Mouse (Mus musculus): Measurements from ENCODE around the gene Immt. TPM values are rescaled to one million over a fixed set of nuclear protein-coding genes. Genes with fewer than 3 reads are reported as not detected.
A peak's percentile ranks its signal among the peaks of the same experiment; 100 is the strongest.

Gene Immt
- total RNA-seq (2021), result 100 to 1,000 TPM; 133 to 134 TPM

DNA sequence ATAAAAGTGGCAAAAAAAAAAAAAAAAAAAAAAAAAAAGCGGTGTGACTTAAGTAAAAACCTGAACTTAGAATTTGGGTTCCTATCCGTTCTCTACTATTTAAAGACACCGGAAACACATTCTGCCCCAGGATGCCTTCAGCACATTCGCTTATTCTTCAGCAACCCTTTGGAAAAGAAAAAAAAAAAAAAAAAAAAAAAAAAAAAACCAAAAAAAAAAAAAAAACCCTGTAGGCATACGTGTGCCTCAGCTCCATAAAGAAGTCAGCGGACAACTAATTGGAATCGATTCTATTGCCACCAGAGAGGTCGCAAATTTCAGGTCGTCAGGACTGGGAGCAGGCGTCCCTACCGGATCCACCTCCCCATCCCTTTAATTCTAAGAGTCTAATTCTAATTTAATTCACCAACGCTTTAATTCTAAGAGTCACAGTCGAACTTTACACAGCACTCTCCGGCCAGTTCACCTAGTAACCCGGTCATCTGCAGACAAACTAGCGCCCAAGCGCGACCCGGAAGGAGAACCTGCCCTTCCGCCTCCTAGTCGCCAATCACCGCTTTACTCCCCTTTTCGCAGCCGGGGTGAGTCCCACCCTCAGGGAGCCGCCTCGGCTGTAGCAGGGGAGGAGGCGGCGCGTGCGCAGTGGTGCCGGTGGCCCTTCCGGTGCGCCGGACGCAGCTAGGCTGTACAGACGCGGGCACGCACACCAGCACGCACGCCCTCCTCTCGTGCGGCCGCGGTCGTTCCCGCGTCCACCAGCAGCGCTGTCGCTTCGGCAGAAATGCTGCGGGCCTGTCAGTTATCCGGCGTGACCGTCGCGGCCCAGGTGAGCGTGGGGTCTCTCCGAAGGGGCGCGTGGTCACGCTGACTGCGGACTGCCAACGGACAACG lies at the start of gene Immt:
Immt (plus strand) TSS at position 642 of the 891 bp plus-strand sequence.
- intact Hi-C loops (cut with DNase I), result no loop called here
- DNase-seq, result peak; percentile 99

DNA sequence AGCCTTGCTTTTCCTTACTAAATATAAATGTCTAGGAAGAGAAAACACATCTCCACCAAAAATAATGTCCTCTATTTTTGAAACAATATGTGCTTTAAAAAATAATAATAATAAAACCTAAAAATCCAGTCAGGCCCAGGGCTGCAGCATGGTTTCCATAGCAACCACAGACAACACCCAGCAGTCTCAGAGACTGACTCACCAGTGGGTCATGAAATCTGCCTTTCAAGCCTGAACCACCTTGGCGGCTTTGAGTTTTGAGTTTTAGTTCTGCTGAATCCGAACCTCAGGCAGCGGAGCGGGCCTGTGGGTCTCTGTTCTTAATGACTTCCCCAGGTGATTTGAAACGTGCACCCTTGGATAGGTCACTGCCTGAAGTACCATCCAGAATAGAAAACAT lies 48.0 kb upstream of the Immt start:
- intact Hi-C loops (cut with DNase I), result no loop called here
- no peak for DNase-seq

DNA sequence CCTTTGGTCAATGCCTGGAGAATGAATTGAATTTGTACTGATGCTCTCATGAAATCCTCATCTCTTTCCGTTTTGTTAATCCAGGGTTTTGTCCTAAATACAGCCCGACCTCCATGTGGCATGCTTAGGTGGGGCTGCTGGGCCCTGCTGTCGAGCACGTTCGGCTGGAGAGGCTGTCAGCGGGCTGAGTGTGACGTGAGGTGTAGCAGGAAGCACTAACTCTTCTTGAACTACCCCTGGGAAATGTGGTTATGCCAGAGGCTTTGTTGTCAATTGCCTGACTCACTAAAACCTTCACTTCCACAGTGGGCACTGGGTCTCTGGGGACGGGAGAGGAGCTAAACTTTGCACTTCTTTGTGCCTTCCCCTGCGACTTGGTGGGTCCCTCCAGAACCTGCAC lies 42.8 kb upstream of the Immt start:
- no peak for DNase-seq
- intact Hi-C loops (cut with DNase I), result no loop called here

DNA sequence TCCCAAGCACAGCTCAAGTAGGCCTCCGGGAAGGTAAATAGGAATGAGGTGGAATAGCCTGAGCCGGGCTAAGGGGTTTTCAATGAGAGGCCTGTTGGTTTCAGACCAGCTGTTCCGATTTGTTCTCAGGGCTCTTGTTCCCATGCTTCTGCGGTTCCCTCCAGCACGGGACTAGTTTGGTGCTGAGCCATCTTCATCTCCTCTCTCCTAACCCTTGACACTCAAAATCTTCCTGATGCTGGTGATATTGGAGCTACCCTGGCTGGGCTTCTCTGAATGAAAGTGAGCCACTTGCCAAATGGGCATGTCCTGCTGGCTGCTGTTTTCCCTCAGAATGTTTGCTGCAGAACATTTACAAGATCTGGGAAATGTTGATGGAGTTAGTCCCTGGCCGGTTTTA lies 39.4 kb upstream of the Immt start:
- DNase-seq, result no peak
- intact Hi-C loops (cut with DNase I), result no loop called here

DNA sequence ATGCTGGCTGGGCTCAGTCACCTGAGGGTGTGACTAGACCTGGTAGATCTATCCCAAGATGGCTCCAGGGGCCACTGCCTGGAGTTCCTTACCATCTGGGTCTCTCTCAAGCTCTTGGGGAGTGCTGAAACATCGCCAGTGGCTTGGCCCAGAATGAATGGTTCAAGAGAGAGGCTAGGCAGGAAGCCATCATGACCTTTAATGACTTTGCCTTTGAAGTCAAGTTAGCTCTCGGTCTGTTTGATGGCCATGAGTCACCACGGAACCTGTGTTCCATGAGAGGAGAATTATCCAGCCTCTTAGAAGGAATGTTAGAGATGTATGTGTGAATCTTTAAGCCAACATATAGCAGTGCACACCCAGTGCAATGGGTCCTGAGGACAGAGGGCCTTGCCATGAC lies 31.7 kb upstream of the Immt start:
- intact Hi-C loops (cut with DNase I), result no loop called here
- DNase-seq, result no peak

DNA sequence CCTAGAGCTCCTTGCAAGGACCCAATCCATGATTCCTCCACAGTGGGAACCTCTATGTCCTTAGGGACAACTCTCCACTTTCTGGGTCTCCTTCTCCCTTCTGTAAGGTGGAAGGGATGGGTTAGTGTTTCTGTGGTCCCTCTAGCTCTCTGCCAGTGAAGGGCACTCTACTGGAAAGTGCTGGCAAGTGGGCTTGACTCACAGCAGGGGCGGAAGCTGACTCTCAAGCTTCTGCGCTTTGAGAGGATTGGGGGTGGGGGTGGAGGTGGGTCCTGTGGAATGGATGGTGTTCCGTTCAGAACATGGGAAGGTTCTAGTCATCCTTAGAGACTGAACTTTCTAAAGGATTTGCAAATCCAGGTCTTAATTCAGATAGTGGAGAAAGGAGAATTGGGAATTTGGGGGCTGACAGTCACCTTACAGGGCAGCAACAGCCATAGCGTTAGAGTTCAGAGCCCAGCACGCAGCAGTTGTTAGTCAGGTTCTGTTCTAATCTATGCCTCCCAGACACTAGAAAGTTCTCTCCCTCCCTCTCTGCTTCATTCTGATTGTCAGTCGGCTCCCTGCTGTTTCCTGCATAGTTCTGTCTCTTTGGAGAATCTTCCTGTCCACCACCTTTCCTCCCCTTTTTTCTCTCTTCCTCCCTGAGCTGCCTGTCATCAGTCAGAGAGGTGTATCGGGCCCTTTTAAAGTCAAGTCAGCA lies 30.0 kb upstream of the Immt start:
- intact Hi-C loops (cut with DNase I), result loop anchor here (10.0 kb wide), 1 partner anchor 176 kb away; no protein-coding TSS in a partner anchor
- peak; percentile 25 for DNase-seq

DNA sequence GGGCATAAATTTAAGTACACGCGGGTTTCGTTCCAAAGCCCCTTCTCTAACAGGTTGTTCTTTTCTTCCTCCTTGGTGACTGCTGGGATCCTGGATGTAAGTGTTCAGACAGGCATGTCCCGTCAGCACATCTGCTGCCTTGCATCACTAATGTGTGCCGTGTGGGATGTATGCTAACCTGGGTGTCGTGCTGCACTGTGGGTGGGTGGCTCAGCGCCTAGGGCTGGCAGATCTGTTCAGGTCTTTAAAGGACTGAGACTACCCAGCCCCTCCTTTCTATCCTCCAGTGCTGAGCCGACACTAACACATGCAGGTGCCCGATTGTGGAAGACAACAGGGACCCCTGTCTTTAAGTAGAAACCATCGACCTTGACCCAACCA lies 29.4 kb upstream of the Immt start:
- intact Hi-C loops (cut with DNase I), result loop anchor here (10.0 kb wide), 1 partner anchor 177 kb away; no protein-coding TSS in a partner anchor
- peak; percentile 49 for DNase-seq

DNA sequence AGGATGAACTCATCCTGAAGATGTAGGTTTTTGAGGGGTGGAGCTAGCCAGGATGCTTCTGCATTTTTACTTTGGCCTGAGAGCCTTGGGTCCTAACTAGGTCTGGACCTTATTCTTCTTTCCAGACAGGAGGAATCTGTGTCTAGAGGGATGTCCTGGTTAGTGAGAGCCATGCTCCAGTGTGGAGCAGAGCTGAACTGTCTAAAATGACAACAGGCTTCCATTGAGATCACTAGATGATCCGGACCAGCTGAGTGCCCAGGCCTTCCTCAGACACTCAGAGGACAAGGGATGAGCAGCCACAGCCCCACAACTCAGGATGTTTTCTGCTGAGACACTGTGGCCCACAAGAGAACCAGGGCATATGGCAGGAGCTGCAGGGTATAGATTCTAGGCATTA lies 27.5 kb upstream of the Immt start:
- no peak for DNase-seq
- intact Hi-C loops (cut with DNase I), result loop anchor here (10.0 kb wide), 1 partner anchor 179 kb away; no protein-coding TSS in a partner anchor

DNA sequence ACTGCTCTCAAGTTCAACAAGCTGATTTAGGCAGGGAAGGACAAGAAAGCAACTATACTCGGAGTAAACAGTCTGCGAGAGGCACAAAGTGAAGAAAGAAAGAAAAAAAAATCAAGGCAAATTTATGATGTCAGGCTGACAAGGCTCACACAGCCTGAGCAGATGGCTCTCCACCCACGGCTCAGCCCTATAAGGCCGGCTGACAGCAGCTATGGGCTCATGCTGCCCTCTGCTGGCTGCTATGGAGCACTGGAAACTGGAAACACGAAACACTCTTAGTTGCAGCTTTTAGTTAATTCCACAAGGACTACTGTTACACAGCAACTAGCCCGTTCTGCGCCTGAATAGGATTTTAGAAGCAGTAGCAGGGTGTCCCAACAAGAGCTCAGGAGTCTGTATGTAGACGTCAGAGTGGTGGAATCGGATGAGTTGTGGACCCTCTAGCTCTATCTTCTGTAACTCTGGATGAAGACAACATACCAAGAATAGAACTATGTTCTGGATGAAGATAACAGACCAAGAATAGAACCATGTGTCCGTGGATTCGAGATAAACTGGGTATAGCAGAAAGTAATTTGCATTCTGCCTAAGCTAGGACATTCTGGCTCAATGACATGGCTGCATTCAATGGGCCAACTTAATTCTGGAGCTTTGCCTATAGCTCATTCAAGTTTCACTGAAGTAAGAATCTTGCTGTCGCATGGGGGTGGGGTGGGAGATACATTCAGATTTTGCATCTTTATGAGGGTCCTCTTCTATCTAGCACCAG lies 26.9 kb upstream of the Immt start:
- intact Hi-C loops (cut with DNase I), result loop anchor here (10.0 kb wide), 1 partner anchor 179 kb away; no protein-coding TSS in a partner anchor
- DNase-seq, result peak; percentile 74

DNA sequence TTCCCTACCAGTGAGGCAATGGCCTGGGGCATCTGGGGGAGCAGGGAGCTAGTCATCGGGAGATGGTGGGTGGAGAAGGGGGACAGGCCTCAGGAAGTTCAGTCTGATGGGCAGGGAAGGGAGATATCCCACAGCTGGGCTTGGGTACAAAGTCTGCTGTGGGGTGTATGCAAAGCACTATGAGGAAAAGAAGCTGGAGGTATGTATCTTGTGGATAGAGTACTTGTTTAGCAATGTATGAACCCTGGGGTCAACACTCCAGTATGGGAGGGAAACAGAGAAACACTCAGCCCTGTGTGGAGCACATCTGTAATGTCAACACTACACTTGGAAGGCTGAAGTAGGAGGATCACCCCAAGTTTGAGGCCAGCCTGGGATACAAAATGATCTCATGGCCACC lies 24.4 kb upstream of the Immt start:
- intact Hi-C loops (cut with DNase I), result loop anchor here (10.0 kb wide), 1 partner anchor 182 kb away; no protein-coding TSS in a partner anchor

DNA sequence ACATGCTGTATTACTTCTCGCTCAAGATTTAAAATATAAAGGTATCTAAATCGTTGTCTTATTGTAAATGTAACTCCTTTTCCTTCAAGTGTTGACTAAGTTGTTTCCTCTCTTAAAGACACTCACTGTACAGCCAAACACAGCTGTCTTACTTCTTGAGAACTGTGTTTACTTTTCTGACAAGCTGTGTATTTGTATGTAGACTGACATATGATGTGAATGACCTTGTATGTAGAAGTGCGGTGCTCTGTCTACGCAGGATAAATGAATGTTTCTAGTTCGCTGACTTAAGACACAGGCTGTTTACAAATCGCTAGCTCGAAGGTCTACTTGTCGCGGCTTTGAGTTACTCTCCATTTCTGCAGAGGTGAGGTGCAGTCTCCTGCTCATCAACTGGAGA lies 21.2 kb upstream of the Immt start:
- DNase-seq, result no peak
- intact Hi-C loops (cut with DNase I), result loop anchor here (10.0 kb wide), 1 partner anchor 185 kb away; no protein-coding TSS in a partner anchor

More for the DNA sequence above, 24.4 kb upstream of the Immt start:
- DNase-seq, result no peak

DNA sequence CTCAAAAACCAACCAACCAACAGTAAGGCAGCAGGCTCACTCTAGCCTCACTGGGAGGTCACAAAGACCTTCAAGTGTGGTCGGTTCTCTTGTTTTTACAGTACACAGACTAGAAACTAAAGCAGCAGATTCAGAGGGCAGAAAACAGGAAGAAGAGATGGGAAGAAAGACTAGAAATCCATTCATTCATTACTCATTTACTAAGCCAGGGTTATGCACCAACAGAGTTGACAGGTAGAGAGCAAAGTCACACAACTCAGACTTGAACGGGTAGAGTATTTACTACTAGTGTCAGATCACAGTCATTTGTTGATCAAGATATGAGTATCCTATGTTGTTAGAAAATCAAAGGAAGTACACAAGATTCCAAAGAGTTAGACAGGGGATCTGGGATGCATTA lies 18.3 kb upstream of the Immt start:
- intact Hi-C loops (cut with DNase I), result no loop called here
- DNase-seq, result no peak

DNA sequence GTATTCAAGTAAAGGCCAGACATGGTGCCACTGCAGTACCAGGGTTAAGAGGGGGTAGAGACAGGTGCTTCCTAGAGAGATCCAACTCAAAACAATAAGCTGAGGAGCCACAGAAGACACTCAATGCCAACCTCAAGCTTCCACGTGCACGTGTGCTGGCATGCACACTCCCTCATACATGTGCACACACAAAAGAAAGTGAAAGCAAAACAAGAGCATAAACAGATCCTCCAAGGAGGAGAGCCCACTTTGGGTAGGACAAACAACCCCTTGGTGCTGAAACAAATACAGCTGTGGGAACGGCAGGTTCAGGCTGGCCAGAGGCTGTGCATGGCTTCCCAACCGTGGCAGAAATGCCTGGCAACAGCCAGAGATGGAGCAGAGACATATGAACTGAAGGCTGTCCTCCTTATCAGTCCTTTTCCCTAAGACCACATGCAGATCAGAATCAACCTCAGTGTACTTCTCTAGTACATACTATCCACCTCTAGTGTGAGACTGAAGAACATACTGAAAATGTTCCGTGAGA lies 11.3 kb upstream of the Immt start:
- intact Hi-C loops (cut with DNase I), result no loop called here
- no peak for DNase-seq

DNA sequence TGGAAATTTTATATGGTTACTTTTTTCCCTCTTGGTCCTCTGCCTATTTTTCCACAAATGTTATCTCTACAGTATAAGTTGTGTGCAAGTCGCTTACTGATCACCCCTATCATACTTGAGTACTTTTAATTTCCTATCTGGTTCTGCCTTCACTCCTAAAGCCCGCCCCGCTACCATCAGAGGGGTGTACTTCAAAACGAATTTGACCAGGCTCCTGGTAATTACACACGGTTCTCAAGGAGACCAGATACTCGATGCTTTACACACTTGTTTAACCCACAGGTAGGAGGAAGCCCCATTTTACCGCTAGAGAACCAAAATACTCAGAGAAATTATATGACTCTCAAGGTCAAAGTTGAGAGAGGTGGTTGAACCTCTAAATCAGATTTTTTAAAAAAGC lies 8.0 kb upstream of the Immt start:
- intact Hi-C loops (cut with DNase I), result no loop called here
- no peak for DNase-seq

DNA sequence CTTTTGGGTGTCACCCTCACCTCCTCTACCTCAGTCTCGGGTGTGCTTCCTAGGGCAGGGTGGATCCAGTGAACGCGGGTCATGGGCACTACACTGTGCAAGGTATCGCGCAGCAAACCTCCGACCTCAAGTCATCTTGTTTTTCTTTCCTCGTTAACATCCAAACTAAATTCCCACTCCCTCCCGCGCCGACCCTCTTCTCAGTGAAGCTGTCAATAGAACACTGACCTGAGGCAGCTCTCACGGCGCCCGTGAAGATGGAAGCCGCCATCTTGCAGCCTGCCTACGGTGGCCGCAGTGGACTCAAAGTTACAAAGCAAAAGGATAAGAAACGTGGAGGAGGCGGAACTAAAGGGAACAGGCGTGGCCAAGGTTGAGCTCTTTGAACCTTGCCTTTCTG lies 7.6 kb upstream of the Immt start:
- intact Hi-C loops (cut with DNase I), result no loop called here
- peak; percentile 83 for DNase-seq

DNA sequence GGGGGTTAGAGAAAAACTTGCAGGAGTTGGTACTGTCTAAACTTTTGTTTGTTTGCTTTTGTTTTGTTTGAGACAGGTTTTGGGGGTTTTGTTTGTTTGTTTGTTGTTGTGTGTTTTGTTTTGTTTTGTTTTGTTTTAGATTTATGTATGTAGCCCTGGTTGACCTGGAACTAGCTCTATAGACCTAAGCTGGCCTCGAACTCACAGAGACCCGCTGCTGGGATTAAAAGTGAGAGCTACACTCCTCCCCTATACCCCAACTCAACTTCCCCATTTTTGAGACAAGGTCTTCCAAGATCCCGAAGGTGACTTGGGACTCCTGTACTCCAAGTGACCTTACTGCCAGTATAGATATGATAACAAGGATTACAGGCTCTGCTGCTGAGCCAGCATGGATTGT lies 7.2 kb upstream of the Immt start:
- DNase-seq, result no peak
- intact Hi-C loops (cut with DNase I), result no loop called here

DNA sequence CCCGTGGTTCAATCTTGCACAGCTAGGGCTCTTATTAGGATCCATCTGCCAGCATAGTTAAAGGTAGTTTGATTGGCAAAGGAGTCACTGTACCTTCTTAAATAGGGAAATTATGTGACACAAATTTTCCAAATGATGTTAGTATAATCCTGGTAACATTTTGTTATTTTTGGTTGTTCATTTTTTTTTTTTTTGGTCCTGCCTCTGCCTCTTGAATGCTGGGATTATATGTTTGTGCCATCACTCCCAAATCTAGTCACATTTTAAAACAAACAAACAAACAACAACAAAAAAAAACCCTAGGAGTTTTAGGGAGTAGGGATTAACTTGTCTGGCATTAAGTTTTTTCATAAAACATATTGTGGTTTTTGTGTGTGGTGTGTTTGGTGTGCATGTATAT lies 4.3 kb upstream of the Immt start, which contains the start of gene Mrpl35:
Mrpl35 (minus strand) TSS at position 101 of the 400 bp plus-strand sequence.
- intact Hi-C loops (cut with DNase I), result no loop called here
- no peak for DNase-seq

DNA sequence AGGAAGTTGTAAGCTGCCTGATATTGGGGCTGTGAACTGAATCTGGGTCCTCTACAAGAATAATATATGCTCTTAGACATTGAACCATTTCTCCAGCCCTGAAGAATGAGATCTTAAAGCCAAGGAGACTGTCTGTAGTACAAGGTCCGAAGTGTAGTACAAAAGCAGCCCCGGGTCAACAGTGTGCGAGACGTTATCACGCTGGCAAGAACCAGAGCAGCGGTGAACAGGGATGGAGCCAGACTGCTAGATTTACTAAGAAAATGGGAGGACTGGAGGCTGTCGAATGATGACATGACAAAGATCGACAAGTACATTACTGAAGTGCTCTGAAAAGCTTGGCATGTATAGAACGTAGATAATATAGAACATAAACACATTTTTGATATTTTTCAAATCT lies 1.4 kb upstream of the Immt start:
- no peak for DNase-seq
- intact Hi-C loops (cut with DNase I), result no loop called here

DNA sequence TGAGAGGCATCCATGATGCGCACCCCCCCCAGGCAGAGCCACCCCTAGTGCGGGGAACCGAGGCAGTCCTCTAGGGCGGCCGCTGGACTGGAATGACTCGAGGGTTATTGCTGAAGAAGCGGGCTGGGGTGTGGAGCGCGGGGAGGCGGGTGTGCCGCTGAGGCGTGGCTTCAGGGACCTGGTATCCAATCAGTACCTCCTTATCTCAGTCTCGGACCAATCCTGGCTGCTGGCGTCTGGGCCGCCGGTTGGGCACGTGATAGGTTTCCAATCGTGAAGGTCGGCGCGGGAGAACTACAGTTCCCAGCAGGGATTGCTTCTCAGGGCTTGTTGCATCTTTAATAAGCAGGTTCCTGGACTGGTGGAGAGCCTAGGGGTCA lies 440 bp downstream of the Immt start:
- peak; percentile 96 for DNase-seq
- intact Hi-C loops (cut with DNase I), result no loop called here

DNA sequence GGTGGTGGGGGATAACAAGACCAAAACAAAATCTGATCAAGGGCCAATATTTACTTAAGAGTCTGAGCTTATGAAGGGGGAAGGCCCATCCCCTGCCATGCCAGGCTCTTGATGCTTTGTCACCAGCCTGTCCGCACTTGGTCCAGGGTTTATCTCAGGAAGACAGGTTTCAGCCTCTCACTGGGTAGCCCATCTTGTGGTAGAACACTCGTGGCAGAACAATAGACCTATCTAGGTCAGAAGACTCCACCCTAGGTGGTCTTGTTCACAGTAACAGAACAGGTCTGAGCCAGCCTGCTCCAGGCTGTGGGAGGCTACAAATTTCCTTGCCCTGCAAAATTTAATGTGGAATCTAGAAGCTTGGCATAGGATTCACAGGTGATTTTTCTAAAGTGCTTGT lies 5.7 kb downstream of the Immt start:
- no peak for DNase-seq
- intact Hi-C loops (cut with DNase I), result no loop called here

DNA sequence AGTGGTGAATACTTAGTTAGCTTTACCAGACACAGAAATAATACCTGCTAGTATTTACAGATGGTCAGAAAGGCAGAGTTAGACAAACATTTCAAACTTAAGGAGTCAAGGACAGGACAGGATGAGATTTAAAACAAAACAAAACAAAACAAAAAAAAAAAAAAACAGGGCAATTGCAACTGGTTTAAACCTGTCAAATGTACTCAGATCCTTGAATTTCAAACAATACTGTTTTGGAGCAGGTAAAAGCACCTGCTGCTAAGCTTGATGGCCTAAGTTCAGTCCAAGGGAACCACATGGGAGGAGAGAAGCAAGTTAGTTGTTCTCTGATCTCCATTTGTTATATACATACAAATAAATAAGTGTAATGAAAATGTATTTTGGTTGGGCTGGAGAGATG lies 8.7 kb downstream of the Immt start:
- DNase-seq, result no peak
- intact Hi-C loops (cut with DNase I), result no loop called here
